Mouse (Mus musculus) intestine, embryonic 15.5 days (tissue): ENCODE data around the gene Aldoc. TPM values are rescaled to one million over a fixed set of nuclear protein-coding genes. Genes with fewer than 3 reads are reported as not detected.

ENCODE experiments used
- ATAC-seq: fragments of 200-750 bp; cut with Nextera tagmentation; 2 replicates; pipeline ENCODE4 v1.8.0; 2017; ENCODE audit warnings: moderate TSS enrichment, moderate library complexity
- H3K27ac ChIP-seq: fragments of 300-500 bp; sonication (generic); 2 replicates; pipeline ENCODE4 v1.5.1; 2015; ENCODE audit warnings: mild to moderate bottlenecking, inconsistent platforms
- H3K27me3 ChIP-seq: fragments of 300-500 bp; sonication (generic); replicated peaks from 2 replicates; pipeline ENCODE4 v1.6.1; 2015; ENCODE audit warnings: inconsistent platforms
- H3K36me3 ChIP-seq: fragments of 300-500 bp; sonication (generic); 2 replicates; pipeline ENCODE4 v1.6.1; 2015; ENCODE audit warnings: inconsistent platforms
- H3K4me1 ChIP-seq: fragments of 300-500 bp; sonication (generic); replicated peaks from 2 replicates; pipeline ENCODE4 v1.6.1; 2015; ENCODE audit warnings: inconsistent platforms
- H3K4me2 ChIP-seq: fragments of 300-500 bp; sonication (generic); replicated peaks from 2 replicates; pipeline ENCODE4 v1.6.1; 2015; ENCODE audit warnings: mild to moderate bottlenecking, inconsistent platforms
- H3K4me3 ChIP-seq: fragments of 300-500 bp; sonication (generic); replicated peaks from 2 replicates; pipeline ENCODE4 v1.5.1; 2015; ENCODE audit warnings: inconsistent platforms
- H3K9ac ChIP-seq: fragments of 300-500 bp; sonication (generic); 2 replicates; pipeline ENCODE4 v1.6.1; 2015; ENCODE audit warnings: inconsistent platforms
- H3K9me3 ChIP-seq: fragments of 300-500 bp; sonication (generic); 2 replicates; pipeline ENCODE4 v1.6.1; 2016; ENCODE audit warnings: inconsistent platforms
- WGBS: fragments of 180-500 bp; shearing (Covaris S2); methylation state at CpG from one replicate; pipeline ENCODE4 v1.1.7; 2015; 5-methylcytosine and 5-hydroxymethylcytosine counted together
- polyA plus RNA-seq: library from polyadenylated mRNA; unstranded; fragments of >200 nt; fragmentation: Nextera tagmentation; extraction: Ambion mirVana; gene quantifications from 2 replicates; pipeline ENCODE4 v1.2.1, GENCODE M21; 2015

Gene Aldoc
- polyA plus RNA-seq, 1 experiment from 2014 or later, result 23.1 TPM

- Histone ChIP-seq H3K27me3 (no peaks in the 10 kb centered on the region), H3K4me3 (no peak overlapping the region), H3K36me3 (peaks cover 8% of the 10 kb centered on the region), H3K4me1 (peaks cover 33% of the 10 kb centered on the region), H3K9ac (no peak overlapping the region), H3K4me2 (no peak overlapping the region), H3K27ac (no peak overlapping the region), H3K9me3 (no peaks in the 10 kb centered on the region)
- WGBS, result 83% methylated on average over 12 of the region's 12 CpGs
- ATAC-seq, result no peak
These were observed 18.9 kb downstream of the Aldoc start for GRCm38 (mm10) chr11:78341702-78342101.

GRCm38 (mm10) chr11:78343381-78344327 lies 20.9 kb downstream of the Aldoc start, which contains the start of gene Unc119:
Gene Unc119 (plus strand): TSS chr11:78343482.
- peak; percentile 88 for ATAC-seq
- Histone ChIP-seq H3K4me3 (peak within 1 kb of the TSS; percentile 91), H3K36me3 (peaks cover 8% of the 10 kb centered on the region), H3K9ac (peak within 1 kb of the TSS; percentile 92), H3K27me3 (no peaks in the 10 kb centered on the region), H3K4me1 (peaks cover 34% of the 10 kb centered on the region), H3K4me2 (peak within 1 kb of the TSS; percentile 92), H3K9me3 (no peaks in the 10 kb centered on the region), H3K27ac (peak within 1 kb of the TSS; percentile 87)
- under 1% methylated on average over 63 of the region's 66 CpGs for WGBS

DNA sequence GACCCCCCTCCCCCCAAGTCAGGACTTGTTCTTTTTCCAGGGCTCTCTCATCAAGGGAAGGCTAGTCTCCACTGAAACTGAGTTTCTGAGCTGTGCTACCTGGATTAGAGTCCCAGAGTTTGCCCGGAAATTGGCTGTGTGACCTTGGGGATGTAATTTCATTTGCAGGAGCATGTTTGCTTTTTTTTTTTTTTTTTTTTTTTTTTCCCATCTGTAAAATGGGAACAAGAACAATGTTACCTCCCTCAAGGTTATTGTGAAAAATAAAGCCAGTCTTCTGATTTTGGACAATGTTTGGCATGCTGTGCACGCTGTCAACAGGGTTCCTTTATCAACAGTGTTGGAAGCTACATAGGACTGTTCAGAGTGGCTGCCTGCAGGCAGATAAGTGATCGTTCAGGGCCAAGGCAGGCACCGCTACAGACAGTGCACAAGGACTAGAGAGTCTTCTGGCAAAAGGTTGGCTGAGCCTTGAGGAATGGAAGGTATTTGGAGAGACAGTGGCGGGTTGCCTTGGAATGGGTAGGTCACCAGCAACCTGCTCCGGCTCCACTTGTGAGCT lies 21.6 kb downstream of the Aldoc start:
- Histone ChIP-seq H3K4me3 (peak overlapping the region; percentile 91), H3K4me1 (peaks cover 36% of the 10 kb centered on the region), H3K9ac (peak overlapping the region; percentile 92), H3K36me3 (peaks cover under 1% of the 10 kb centered on the region; the same call in 1 of the 2 replicates), H3K4me2 (peak overlapping the region; percentile 92), H3K9me3 (no peaks in the 10 kb centered on the region), H3K27me3 (no peaks in the 10 kb centered on the region), H3K27ac (peak overlapping the region; percentile 87)
- WGBS, result 67% methylated on average over 6 of the region's 6 CpGs
- no peak for ATAC-seq

DNA sequence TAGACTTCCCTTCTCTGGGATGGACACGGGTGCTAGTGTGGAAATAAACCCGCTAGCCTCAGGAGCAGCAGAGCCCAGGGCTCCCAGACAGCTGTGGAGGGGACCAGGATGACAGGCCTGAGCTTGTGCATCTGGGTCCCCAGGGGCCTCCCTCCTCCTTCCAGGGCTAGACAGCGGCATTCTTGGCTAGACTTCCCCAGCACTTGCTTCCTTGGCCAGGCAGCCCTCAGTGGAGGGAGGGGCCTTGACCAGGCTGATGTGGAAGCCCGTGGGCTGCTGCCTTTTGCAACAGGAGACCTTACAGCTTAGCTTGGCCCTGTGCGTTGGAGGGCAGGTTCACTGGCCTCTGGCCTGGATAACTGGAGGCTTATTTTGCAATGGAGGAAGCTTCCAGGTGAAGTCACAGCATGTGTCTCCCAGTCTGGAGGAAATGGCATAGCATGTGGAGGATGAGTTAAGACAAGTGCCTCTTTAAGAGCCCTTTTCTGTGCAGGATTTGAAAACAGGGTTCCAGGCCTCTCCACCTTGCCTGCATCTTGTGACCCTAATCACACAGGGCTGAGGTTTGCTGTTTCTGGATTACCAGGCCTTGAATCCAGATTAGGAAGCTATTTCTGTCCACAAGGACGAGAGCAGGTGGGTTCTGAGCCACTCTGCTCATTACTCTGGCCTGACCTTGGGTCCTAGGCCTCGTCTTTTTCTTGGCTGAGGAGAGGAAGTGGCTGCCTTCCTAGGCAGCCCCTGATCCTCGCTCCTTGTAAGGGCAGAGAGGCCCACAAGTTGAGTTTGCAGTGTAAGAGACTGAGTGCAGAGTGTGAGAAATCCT lies 22.3 kb downstream of the Aldoc start:
- Histone ChIP-seq H3K4me1 (peaks cover 43% of the 10 kb centered on the region), H3K9ac (peak overlapping the region; percentile 23; the same call in 1 of the 2 replicates), H3K4me2 (peak overlapping the region; percentile 92), H3K9me3 (no peaks in the 10 kb centered on the region), H3K27me3 (no peaks in the 10 kb centered on the region), H3K36me3 (no peaks in the 10 kb centered on the region), H3K27ac (peak overlapping the region; percentile 33; the same call in 1 of the 2 replicates), H3K4me3 (0 out of 2 replicates have a peak overlapping the region, but pooled peaks have one; percentile 4)
- WGBS, result 50% methylated on average over 8 of the region's 8 CpGs
- no peak for ATAC-seq

DNA sequence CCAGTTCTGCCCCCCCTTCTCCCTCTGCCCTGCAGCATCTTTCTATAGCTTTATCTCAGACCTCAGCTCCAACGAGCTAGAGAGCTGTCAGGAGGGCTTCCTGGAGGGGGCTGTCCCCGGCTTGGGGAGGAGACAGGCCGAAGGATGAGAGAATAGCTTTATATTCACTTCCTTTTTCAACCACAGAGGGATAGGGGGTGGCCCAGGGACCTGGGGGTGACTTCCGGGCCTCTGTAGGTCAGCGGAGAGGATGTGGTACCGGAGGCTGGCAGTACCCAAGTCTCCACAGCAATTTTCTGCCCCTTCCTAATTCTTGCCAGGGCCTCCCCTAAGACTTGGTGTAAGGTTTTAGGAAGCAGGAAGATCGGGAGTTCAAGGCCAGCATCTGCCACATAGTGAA lies 23.0 kb downstream of the Aldoc start:
- Histone ChIP-seq H3K9me3 (no peaks in the 10 kb centered on the region), H3K27ac (0 out of 2 replicates have a peak overlapping the region, but pooled peaks have one; percentile 33), H3K4me3 (no peak overlapping the region), H3K4me2 (peak overlapping the region; percentile 92; the same call in 1 of the 2 replicates), H3K4me1 (peaks cover 45% of the 10 kb centered on the region), H3K9ac (peak overlapping the region; percentile 23; the same call in 1 of the 2 replicates), H3K27me3 (no peaks in the 10 kb centered on the region), H3K36me3 (no peaks in the 10 kb centered on the region)
- no peak for ATAC-seq
- WGBS, result 69% methylated on average over 7 of the region's 7 CpGs

GRCm38 (mm10) chr11:78346326-78347069 lies 23.7 kb downstream of the Aldoc start:
- Histone ChIP-seq H3K27ac (no peak overlapping the region), H3K9ac (no peak overlapping the region), H3K36me3 (no peaks in the 10 kb centered on the region), H3K4me3 (no peak overlapping the region), H3K4me2 (no peak overlapping the region), H3K27me3 (no peaks in the 10 kb centered on the region), H3K9me3 (no peaks in the 10 kb centered on the region), H3K4me1 (peaks cover 45% of the 10 kb centered on the region)
- WGBS, result 78% methylated on average over 6 of the region's 6 CpGs
- no peak for ATAC-seq

- Histone ChIP-seq H3K27me3 (no peaks in the 10 kb centered on the region), H3K9me3 (no peaks in the 10 kb centered on the region), H3K4me2 (no peak overlapping the region), H3K27ac (no peak overlapping the region), H3K4me3 (no peak overlapping the region), H3K4me1 (peaks cover 45% of the 10 kb centered on the region), H3K9ac (no peak overlapping the region), H3K36me3 (no peaks in the 10 kb centered on the region)
- ATAC-seq, result no peak
- WGBS, result 91% methylated on average over 10 of the region's 10 CpGs
These were observed 24.4 kb downstream of the Aldoc start for GRCm38 (mm10) chr11:78347070-78347754.

- Histone ChIP-seq H3K27ac (no peak overlapping the region), H3K4me2 (no peak overlapping the region), H3K9me3 (no peaks in the 10 kb centered on the region), H3K27me3 (no peaks in the 10 kb centered on the region), H3K4me3 (no peak overlapping the region), H3K9ac (no peak overlapping the region), H3K4me1 (peaks cover 42% of the 10 kb centered on the region), H3K36me3 (no peaks in the 10 kb centered on the region)
- WGBS, result 83% methylated on average over 9 of the region's 9 CpGs
- ATAC-seq, result no peak
These were observed 25.1 kb downstream of the Aldoc start for GRCm38 (mm10) chr11:78347908-78348307.

GRCm38 (mm10) chr11:78348474-78348873 lies 25.7 kb downstream of the Aldoc start:
- H3K27ac ChIP-seq, result no peak overlapping the region
- H3K9me3 ChIP-seq, result no peaks in the 10 kb centered on the region
- H3K4me1 ChIP-seq, result peaks cover 40% of the 10 kb centered on the region
- no peak overlapping the region for H3K4me3 ChIP-seq
- H3K9ac ChIP-seq, result no peak overlapping the region
- no peaks in the 10 kb centered on the region for H3K27me3 ChIP-seq
- WGBS, result 51% methylated on average over 7 of the region's 7 CpGs
- no peaks in the 10 kb centered on the region for H3K36me3 ChIP-seq
- H3K4me2 ChIP-seq, result no peak overlapping the region
- ATAC-seq, result no peak

DNA sequence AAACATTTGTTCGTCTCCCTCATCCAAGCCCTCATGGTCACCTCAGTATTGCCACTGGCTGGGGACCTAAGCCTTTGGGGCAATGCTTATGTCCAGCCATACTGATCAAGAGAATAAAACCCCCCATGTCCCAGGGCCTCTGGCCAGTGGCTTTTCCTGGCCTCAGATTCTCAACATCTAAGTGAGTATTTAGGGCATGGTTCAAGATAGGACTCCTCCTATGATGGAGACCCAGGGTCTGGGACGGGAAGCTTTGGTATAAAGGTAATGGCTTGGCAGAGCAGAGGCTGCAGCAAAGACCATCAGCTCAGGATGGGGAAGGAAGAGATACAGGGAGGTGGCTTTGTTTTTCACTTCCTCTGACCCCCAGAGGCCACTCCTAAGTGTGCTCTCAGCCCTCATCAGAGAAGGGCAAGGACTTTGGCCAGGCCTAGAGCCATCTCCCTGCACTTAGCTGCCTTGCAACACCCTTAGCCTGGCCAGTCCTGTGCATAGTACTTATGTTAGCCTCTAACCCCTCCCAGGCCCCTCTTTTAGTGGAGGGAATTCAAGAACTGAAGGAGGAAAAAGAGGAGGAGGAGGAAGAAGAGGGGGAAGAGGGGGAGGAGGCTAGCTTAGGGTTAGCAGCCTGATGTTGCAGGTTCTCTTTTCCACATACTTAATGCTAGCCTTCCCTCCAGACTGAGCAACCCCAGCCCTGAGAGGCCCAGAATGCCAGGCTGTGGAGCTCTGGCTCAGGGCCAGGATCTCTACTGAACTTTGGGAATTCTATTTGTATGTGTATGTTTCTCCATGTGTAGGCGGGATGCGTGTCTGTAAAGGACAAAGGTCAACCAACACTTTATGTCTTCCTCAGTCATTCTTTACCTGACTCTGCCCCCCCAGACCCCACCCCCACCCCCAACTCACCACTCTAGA lies 26.9 kb downstream of the Aldoc start:
- no peak overlapping the region for H3K4me2 ChIP-seq

More for the DNA sequence above, 26.9 kb downstream of the Aldoc start:
- 58% methylated on average over 4 of the region's 4 CpGs for WGBS
- peak overlapping the region; percentile 33; the same call in 1 of the 2 replicates for H3K27ac ChIP-seq
- H3K36me3 ChIP-seq, result no peaks in the 10 kb centered on the region
- H3K4me3 ChIP-seq, result no peak overlapping the region
- H3K27me3 ChIP-seq, result no peaks in the 10 kb centered on the region
- H3K9me3 ChIP-seq, result no peaks in the 10 kb centered on the region
- ATAC-seq, result peak; percentile 50
- H3K4me1 ChIP-seq, result peaks cover 31% of the 10 kb centered on the region
- no peak overlapping the region for H3K9ac ChIP-seq
